Comparison of ENCODE assay signal across 11 mouse cellular contexts in the genomic region with DNA sequence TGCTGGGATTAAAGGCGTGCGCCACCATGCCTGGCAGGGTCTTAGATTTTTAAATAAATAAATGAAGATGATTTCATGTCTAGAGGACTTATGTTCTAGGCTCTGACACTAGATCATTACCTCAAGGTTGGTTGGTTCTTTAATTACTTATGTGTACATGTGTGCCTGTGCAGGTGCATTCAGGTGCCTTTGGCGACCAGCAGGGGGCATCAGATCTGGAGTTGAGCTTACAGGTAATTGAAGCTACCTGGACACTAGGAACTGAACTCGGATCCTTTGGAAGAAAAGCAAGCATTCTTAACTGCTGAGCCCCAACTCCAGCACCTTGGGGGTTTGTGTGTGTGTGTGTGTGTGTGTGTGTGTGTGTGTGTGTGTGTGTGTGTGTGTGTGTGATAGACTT. TPM values are rescaled to one million over a fixed set of nuclear protein-coding genes. Genes with fewer than 3 reads are reported as not detected.
DNase-seq lines count a peak whose midpoint lies in the region; ATAC-seq and TF ChIP-seq lines count a peak whose summit lies in the region.
"Had no signal": no experiment of that assay in that cellular context is flagged by ENCODE, and none has a peak within 500 bp of the region (broad histone marks: within the 10 kb centered on the region; RNA-seq: fewer than 3 reads in every experiment).

No protein-coding gene starts in this region.

- no peak for TF ChIP-seq EP300 in CH12.LX (IDR thresholded peaks at IDR 0.05; ENCODE audit: low read length)
- TF ChIP-seq EP300 in liver, embryonic 14.5 days (IDR thresholded peaks at IDR 0.05; ENCODE audit: low read depth), result no peak

- no peak overlapping the region for H3K4me3 ChIP-seq in liver, embryonic 11.5 days (ENCODE audit: low read depth, low read length)
- no peak overlapping the region for H3K4me3 ChIP-seq in CH12.LX (replicated peaks in 1 of 3; ENCODE audit: low read depth in 2 of 3, low read length in 2 of 3, poor library complexity in 1 of 3)
- H3K4me3 ChIP-seq in ES-E14 (ENCODE audit: insufficient read depth in 1 of 2, low read depth in 1 of 2, low read length in 2 of 2, poor library complexity in 1 of 2, severe bottlenecking in 1 of 2), result no peak overlapping the region
- H3K4me3 ChIP-seq in liver, embryonic 14.5 days (ENCODE audit: insufficient read depth in 1 of 2, low read depth in 2 of 2, low read length in 2 of 2), result no peak overlapping the region
- H3K4me3 ChIP-seq in kidney, embryonic 14.5 days (ENCODE audit: low read length), result no peak overlapping the region
- H3K4me3 ChIP-seq: heart, embryonic 10.5 days; intestine, embryonic 15.5 days; myocyte had no signal

- H3K79me2 ChIP-seq in CH12.LX (replicated peaks; ENCODE audit: control insufficient read depth, extremely low read depth, insufficient read depth, poor library complexity, severe bottlenecking), result peaks cover 10% of the 10 kb centered on the region; the same call in 1 of the 2 replicates

- H3K9ac ChIP-seq in liver, embryonic 11.5 days (ENCODE audit: low read depth, low read length), result no peak overlapping the region
- H3K9ac ChIP-seq in CH12.LX (ENCODE audit: insufficient read depth, low read depth) (no peak overlapping the region), ES-E14 (ENCODE audit: insufficient read depth, low read depth, low read length, poor library complexity, severe bottlenecking) (no peak overlapping the region)
- no peak overlapping the region for H3K9ac ChIP-seq in liver, embryonic 14.5 days (replicated peaks)
- H3K9ac ChIP-seq in kidney, embryonic 14.5 days (ENCODE audit: low read depth, low read length), result no peak overlapping the region
- H3K9ac ChIP-seq: intestine, embryonic 15.5 days had no signal

- H3K4me1 ChIP-seq in liver, embryonic 11.5 days (replicated peaks; ENCODE audit: control insufficient read depth, insufficient read depth, low read length), result peaks cover 25% of the 10 kb centered on the region
- H3K4me1 ChIP-seq in CH12.LX (ENCODE audit: control insufficient read depth in 1 of 2, insufficient read depth in 2 of 2) (peaks cover 16 to 43% of the 10 kb centered on the region in 2 experiments), ES-E14 (ENCODE audit: control insufficient read depth in 2 of 2, insufficient read depth in 2 of 2, low read length in 2 of 2, poor library complexity in 1 of 2) (peaks cover 5 to 20% of the 10 kb centered on the region in 2 experiments; a peak in 3 of 4 replicates)
- peaks cover 23 to 27% of the 10 kb centered on the region in 2 experiments for H3K4me1 ChIP-seq in liver, embryonic 14.5 days (replicated peaks; ENCODE audit: control insufficient read depth in 2 of 2, insufficient read depth in 2 of 2, low read length in 1 of 2)
- peaks cover 27% of the 10 kb centered on the region for H3K4me1 ChIP-seq in kidney, embryonic 14.5 days (ENCODE audit: control insufficient read depth, insufficient read depth, low read length)

- DNase-seq in liver (peak; percentile 56), CH12.LX (ENCODE audit: extremely low read depth) (no peak), ES-E14 (ENCODE audit: low read depth, low spot score) (peak; percentile 64)
- DNase-seq in liver, embryonic 11.5 days (ENCODE audit: low spot score), result no peak
- DNase-seq in liver, embryonic 14.5 days (ENCODE audit: low read depth in 3 of 3, low spot score in 3 of 3), result no peak
- no peak for DNase-seq in urinary bladder, postnatal 25 days (ENCODE audit: low spot score)
- DNase-seq: right cerebral cortex, postnatal 25 days had no signal

- no peaks in the 10 kb centered on the region for H3K36me3 ChIP-seq in liver, embryonic 11.5 days (ENCODE audit: control insufficient read depth, insufficient read depth, low read length)
- H3K36me3 ChIP-seq in CH12.LX (replicated peaks in 1 of 2; ENCODE audit: control insufficient read depth in 1 of 2, insufficient read depth in 1 of 2, low read length in 1 of 2), result peaks cover 2 to 7% of the 10 kb centered on the region in 2 experiments
- no peaks in the 10 kb centered on the region for H3K36me3 ChIP-seq in ES-E14 (ENCODE audit: control insufficient read depth, insufficient read depth, low read length, poor library complexity, severe bottlenecking)
- no peaks in the 10 kb centered on the region for H3K36me3 ChIP-seq in liver, embryonic 14.5 days (replicated peaks; ENCODE audit: control insufficient read depth, insufficient read depth, low read depth)
- H3K36me3 ChIP-seq in kidney, embryonic 14.5 days (ENCODE audit: control insufficient read depth, insufficient read depth, low read length), result no peaks in the 10 kb centered on the region
- H3K36me3 ChIP-seq: heart, embryonic 10.5 days; intestine, embryonic 15.5 days had no signal

- in situ Hi-C loops in CH12.LX (cut with MboI; ENCODE audit: low pct_ligation_motif_present, low pct_unique_long_range_greater_than_20kb, low sequenced_read_pairs), result no loop called here
- in situ Hi-C loops in ES-E14 (cut with MboI; ENCODE audit: low sequenced_read_pairs in 2 of 2, unreplicated experiment in 2 of 2), result no loop called here

- no peak for TF ChIP-seq RAD21 in CH12.LX (IDR thresholded peaks at IDR 0.05; ENCODE audit: low read depth, low read length)

- H3K27me3 ChIP-seq in liver, embryonic 11.5 days (replicated peaks; ENCODE audit: control insufficient read depth, insufficient read depth, low read length), result no peaks in the 10 kb centered on the region
- no peaks in the 10 kb centered on the region for H3K27me3 ChIP-seq in CH12.LX (replicated peaks)
- H3K27me3 ChIP-seq in liver, embryonic 14.5 days (ENCODE audit: control insufficient read depth, insufficient read depth, low read length), result no peaks in the 10 kb centered on the region
- H3K27me3 ChIP-seq in kidney, embryonic 14.5 days (ENCODE audit: control insufficient read depth, insufficient read depth, low read length), result no peaks in the 10 kb centered on the region
- H3K27me3 ChIP-seq: intestine, embryonic 15.5 days had no signal

- no peak overlapping the region for H3K27ac ChIP-seq in liver, embryonic 11.5 days (ENCODE audit: low read depth, low read length)
- no peak overlapping the region for H3K27ac ChIP-seq in CH12.LX (ENCODE audit: insufficient read depth, low read depth)
- H3K27ac ChIP-seq in ES-E14 (ENCODE audit: insufficient read depth, low read depth, low read length, poor library complexity, severe bottlenecking), result no peak overlapping the region
- H3K27ac ChIP-seq in liver, embryonic 14.5 days, result no peak overlapping the region
- no peak overlapping the region for H3K27ac ChIP-seq in kidney, embryonic 14.5 days (ENCODE audit: low read depth, low read length)
- H3K27ac ChIP-seq: heart, embryonic 10.5 days; intestine, embryonic 15.5 days had no signal

- TF ChIP-seq CTCF in CH12.LX (conservative IDR thresholded peaks at IDR 0.05 in 1 of 2, IDR thresholded peaks at IDR 0.05 in 1 of 2; ENCODE audit: low read depth in 2 of 2, low read length in 2 of 2), result peak; percentile 33 to 57; a peak in 3 of 4 replicates
- TF ChIP-seq CTCF in liver, embryonic 14.5 days (IDR thresholded peaks at IDR 0.05; ENCODE audit: low read depth), result peak; percentile 66

- 67% methylated on average over 4 of the region's 4 CpGs for WGBS in liver, embryonic 11.5 days
- WGBS in liver, embryonic 14.5 days (ENCODE audit: insufficient replicate concordance), result 62% methylated on average over 4 of the region's 4 CpGs
- 78% methylated on average over 4 of the region's 4 CpGs for WGBS in kidney, embryonic 14.5 days

- dilution Hi-C loops in CH12.LX (cut with MboI; ENCODE audit: extremely low pct_ligation_motif_present, extremely low pct_unique_long_range_greater_than_20kb, low sequenced_read_pairs), result no loop called here

- ATAC-seq in liver, embryonic 11.5 days (replicated peaks; ENCODE audit: low FRiP score), result no peak
- no peak for ATAC-seq in liver, embryonic 14.5 days (ENCODE audit: insufficient read depth)
- no peak for ATAC-seq in kidney, embryonic 14.5 days (ENCODE audit: low FRiP score, low TSS enrichment)
- ATAC-seq: intestine, embryonic 15.5 days had no signal

- no peak for TF ChIP-seq POLR2A in CH12.LX (IDR thresholded peaks at IDR 0.05; ENCODE audit: low read depth, low read length)

- H3K9me3 ChIP-seq in liver, embryonic 11.5 days (ENCODE audit: control insufficient read depth, low read length), result no peaks in the 10 kb centered on the region
- H3K9me3 ChIP-seq in CH12.LX (replicated peaks; ENCODE audit: low read length) (no peaks in the 10 kb centered on the region), ES-E14 (ENCODE audit: control insufficient read depth, insufficient read depth, low read depth, low read length) (no peaks in the 10 kb centered on the region)
- no peaks in the 10 kb centered on the region for H3K9me3 ChIP-seq in liver, embryonic 14.5 days (ENCODE audit: control insufficient read depth, low read length)
- no peaks in the 10 kb centered on the region for H3K9me3 ChIP-seq in kidney, embryonic 14.5 days (ENCODE audit: control insufficient read depth, low read length)
- H3K9me3 ChIP-seq: heart, embryonic 10.5 days; intestine, embryonic 15.5 days had no signal

- H3K4me2 ChIP-seq in liver, embryonic 11.5 days, result no peak overlapping the region
- no peak overlapping the region for H3K4me2 ChIP-seq in CH12.LX (ENCODE audit: insufficient read depth, low read depth, poor library complexity, severe bottlenecking)
- H3K4me2 ChIP-seq in liver, embryonic 14.5 days (ENCODE audit: low read depth), result no peak overlapping the region
- H3K4me2 ChIP-seq in kidney, embryonic 14.5 days (replicated peaks; ENCODE audit: low read depth, low read length), result no peak overlapping the region
- H3K4me2 ChIP-seq: intestine, embryonic 15.5 days had no signal

RNA-seq across cellular contexts. Expression of a gene that starts 2.0 kb away (rescaled TPM):
- 16.6 and 18.7 TPM in 2 replicates for polyA plus RNA-seq in liver, embryonic 11.5 days (2014; fragmentation: Nextera tagmentation; extraction: Ambion mirVana)
- total RNA-seq in CH12.LX (2012; rRNA removed) (21.7 and 26.5 TPM in 2 replicates), CH12.LX (2014; rRNA removed) (16.0 and 19.7 TPM in 2 replicates), ES-E14 (2012; rRNA removed) (12.8 and 18.3 TPM in 2 replicates)
- polyA plus RNA-seq in CH12.LX (2012; ENCODE audit: insufficient read length, low read depth), result 20.6 and 21.3 TPM in 2 replicates
- 9.3 and 12.4 TPM in 2 replicates for polyA plus RNA-seq in liver, embryonic 14.5 days (2012; rRNA removed)
- polyA plus RNA-seq in liver, embryonic 14.5 days (2014; fragmentation: Nextera tagmentation; extraction: Ambion mirVana), result 17.7 and 19.8 TPM in 2 replicates
- 15.9 and 17.1 TPM in 2 replicates for polyA plus RNA-seq in kidney, embryonic 14.5 days (2014; fragmentation: Nextera tagmentation; extraction: Ambion mirVana)

RNA-seq across cellular contexts. Expression of a gene that starts 2.3 kb away (rescaled TPM):
- 3.5 and 4.8 TPM in 2 replicates for polyA plus RNA-seq in liver, embryonic 11.5 days (2014; fragmentation: Nextera tagmentation; extraction: Ambion mirVana)
- 5.9 and 8.1 TPM in 2 replicates for total RNA-seq in CH12.LX (2012; rRNA removed)
- 3.2 and 4.0 TPM in 2 replicates for total RNA-seq in CH12.LX (2014; rRNA removed)
- 4.0 and 4.1 TPM in 2 replicates for polyA plus RNA-seq in CH12.LX (2012; ENCODE audit: insufficient read length, low read depth)
- 10.5 and 12.6 TPM in 2 replicates for total RNA-seq in ES-E14 (2012; rRNA removed)
- polyA plus RNA-seq in liver, embryonic 14.5 days (2012; rRNA removed), result 2.0 and 2.3 TPM in 2 replicates
- 1.3 and 1.5 TPM in 2 replicates for polyA plus RNA-seq in liver, embryonic 14.5 days (2014; fragmentation: Nextera tagmentation; extraction: Ambion mirVana)
- 4.2 and 5.2 TPM in 2 replicates for polyA plus RNA-seq in kidney, embryonic 14.5 days (2014; fragmentation: Nextera tagmentation; extraction: Ambion mirVana)

RNA-seq across cellular contexts. Expression of a gene that starts 27.5 kb away (rescaled TPM):
- 3.6 TPM in 2 replicates for polyA plus RNA-seq in liver, embryonic 11.5 days (2014; fragmentation: Nextera tagmentation; extraction: Ambion mirVana)
- total RNA-seq in CH12.LX (2012; rRNA removed) (1.5 and 2.3 TPM in 2 replicates), CH12.LX (2014; rRNA removed) (0.68 and 0.81 TPM in 2 replicates), ES-E14 (2012; rRNA removed) (11.9 and 14.1 TPM in 2 replicates)
- polyA plus RNA-seq in CH12.LX (2012; ENCODE audit: insufficient read length, low read depth), result 2.7 and 2.9 TPM in 2 replicates
- 1.9 and 2.1 TPM in 2 replicates for polyA plus RNA-seq in liver, embryonic 14.5 days (2012; rRNA removed)
- 0.72 and 0.83 TPM in 2 replicates for polyA plus RNA-seq in liver, embryonic 14.5 days (2014; fragmentation: Nextera tagmentation; extraction: Ambion mirVana)
- polyA plus RNA-seq in kidney, embryonic 14.5 days (2014; fragmentation: Nextera tagmentation; extraction: Ambion mirVana), result 9.1 and 10.8 TPM in 2 replicates

RNA-seq across cellular contexts. Expression of a gene that starts 34.7 kb away (rescaled TPM):
- polyA plus RNA-seq in liver, embryonic 11.5 days (2014; fragmentation: Nextera tagmentation; extraction: Ambion mirVana), result 282 and 294 TPM in 2 replicates
- total RNA-seq in CH12.LX (2012; rRNA removed), result 123 and 130 TPM in 2 replicates
- 67.1 and 74.4 TPM in 2 replicates for total RNA-seq in CH12.LX (2014; rRNA removed)
- polyA plus RNA-seq in CH12.LX (2012; ENCODE audit: insufficient read length, low read depth), result 196 and 233 TPM in 2 replicates
- total RNA-seq in ES-E14 (2012; rRNA removed), result 113 and 129 TPM in 2 replicates
- polyA plus RNA-seq in liver, embryonic 14.5 days (2012; rRNA removed), result 77.6 and 93.3 TPM in 2 replicates
- 82.6 and 90.6 TPM in 2 replicates for polyA plus RNA-seq in liver, embryonic 14.5 days (2014; fragmentation: Nextera tagmentation; extraction: Ambion mirVana)
- 322 and 327 TPM in 2 replicates for polyA plus RNA-seq in kidney, embryonic 14.5 days (2014; fragmentation: Nextera tagmentation; extraction: Ambion mirVana)

RNA-seq across cellular contexts. Expression of a gene that starts 35.2 kb away (rescaled TPM):
- polyA plus RNA-seq in liver, embryonic 11.5 days (2014; fragmentation: Nextera tagmentation; extraction: Ambion mirVana), result 2.5 and 2.8 TPM in 2 replicates
- total RNA-seq in CH12.LX (2012; rRNA removed) (1.6 and 1.9 TPM in 2 replicates), CH12.LX (2014; rRNA removed) (0.90 and 1.7 TPM in 2 replicates), ES-E14 (2012; rRNA removed) (10.4 and 12.0 TPM in 2 replicates)
- polyA plus RNA-seq in CH12.LX (2012; ENCODE audit: insufficient read length, low read depth), result 5.7 and 9.4 TPM in 2 replicates
- polyA plus RNA-seq in liver, embryonic 14.5 days (2012; rRNA removed), result 1.9 and 2.4 TPM in 2 replicates
- polyA plus RNA-seq in liver, embryonic 14.5 days (2014; fragmentation: Nextera tagmentation; extraction: Ambion mirVana), result 0.56 and 0.59 TPM in 2 replicates
- polyA plus RNA-seq in kidney, embryonic 14.5 days (2014; fragmentation: Nextera tagmentation; extraction: Ambion mirVana), result 2.9 and 4.5 TPM in 2 replicates

Comparison
In these comparisons a context has a peak if more than half of its experiments do, and no peak if none do; other contexts are left out.
1. DNase-seq: peak in liver (single experiment) and ES-E14 (single experiment); none in liver, embryonic 11.5 days (single experiment), CH12.LX (single experiment), liver, embryonic 14.5 days (0 of 3) and urinary bladder, postnatal 25 days (single experiment).